Mouse (Mus musculus): ENCODE data around the gene Kat2b.
"Not testable (repeated sequence)": the region's sequence is repeated elsewhere in the genome, so short reads cannot be mapped to it uniquely, and the experiment has no call there.

Gene Kat2b

GRCm38 (mm10) chr17:53566161-53566918, at the start of gene Kat2b:
TSS of gene Kat2b (plus strand) at chr17:53566861.
- POLR2A ChIA-PET = interaction anchor here (0.6 to 18.5 kb wide), 26 partner anchors 6 to 1727 kb away, joined by 3 to 575 read pairs (median 5); partner anchors contain the start of gene Sgo1 (in 1 of the 4)
- CTCF ChIA-PET = no interaction called here

DNA sequence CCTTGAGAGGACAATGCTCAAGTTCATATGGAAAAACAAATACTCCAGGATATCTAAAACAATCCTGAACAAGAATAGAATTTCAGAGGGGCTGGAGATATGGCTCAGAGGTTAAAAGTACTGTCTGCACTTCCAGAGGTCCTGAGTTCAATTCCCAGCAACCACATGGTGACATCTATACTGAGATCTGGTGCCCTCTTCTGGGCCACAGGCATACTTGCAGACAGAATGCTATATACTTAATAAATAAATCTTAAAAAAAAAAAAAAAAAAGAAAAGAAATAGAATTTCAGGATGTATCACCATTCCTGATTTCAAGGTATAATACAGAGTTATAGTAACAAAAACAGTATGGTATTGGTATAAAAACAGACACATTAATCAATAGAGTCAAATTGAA, 47.3 kb upstream of the Kat2b start:
- ChIA-PET CTCF (no interaction called here), POLR2A (no interaction called here)

DNA sequence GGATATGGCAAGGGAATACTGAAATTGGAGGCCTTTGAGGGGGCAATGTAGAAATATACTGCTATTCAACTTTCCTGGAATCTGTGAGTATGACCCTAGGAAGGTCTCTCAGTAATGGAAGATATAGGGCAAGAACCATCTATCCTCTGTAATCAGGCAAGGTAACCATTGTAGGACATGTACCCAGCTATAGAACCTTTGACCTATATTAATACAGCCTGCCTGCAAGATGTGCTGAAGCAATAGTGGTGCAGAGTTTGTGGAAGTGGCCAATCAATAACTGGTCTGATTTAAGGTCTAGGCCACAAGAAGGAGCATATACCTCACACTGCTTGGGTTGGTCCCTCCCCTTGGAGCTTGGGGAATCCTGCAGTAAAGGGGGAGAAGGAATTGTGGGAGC, 46.2 kb upstream of the Kat2b start:
- ChIA-PET POLR2A (no interaction called here), CTCF (interaction anchor here in 1 of 4 experiments (1.2 kb wide), 1 partner anchor 118 kb away, joined by 3 read pairs; no protein-coding TSS in a partner anchor)

DNA sequence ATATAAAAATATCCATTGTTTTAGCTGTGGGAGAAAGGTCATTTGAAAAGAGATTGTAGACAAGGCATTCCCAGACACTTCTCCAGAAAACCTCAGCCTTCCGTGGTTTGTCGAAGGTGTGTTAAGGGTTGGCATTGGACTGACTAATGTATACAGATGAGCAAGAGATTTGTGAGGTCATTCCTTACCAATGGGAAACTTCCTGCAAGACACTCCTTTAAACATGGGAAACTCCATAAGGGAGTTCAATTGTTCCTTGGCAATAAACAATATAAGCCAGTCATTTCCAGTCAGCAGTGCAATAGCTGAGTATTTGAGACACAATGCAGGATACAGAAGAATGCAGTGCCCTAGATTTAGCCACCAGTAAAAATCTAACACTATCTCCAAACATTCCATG, 38.6 kb upstream of the Kat2b start:
- ChIA-PET POLR2A (interaction anchor here in 2 of 4 experiments (0.8 to 1.6 kb wide), 2 partner anchors 40 to 145 kb away, joined by 3 to 5 read pairs; no protein-coding TSS in a partner anchor), CTCF (no interaction called here)

- ChIA-PET POLR2A (interaction anchor here in 2 of 4 experiments (1.2 to 3.9 kb wide), 7 partner anchors 12 to 64 kb away, joined by 3 to 18 read pairs (median 4); no protein-coding TSS in a partner anchor), CTCF (interaction anchor here in 2 of 4 experiments (1.8 to 2.1 kb wide), 2 partner anchors 302 kb away, joined by 4 to 10 read pairs; no protein-coding TSS in a partner anchor)
These were observed 35.5 kb upstream of the Kat2b start for GRCm38 (mm10) chr17:53531160-53531559.

GRCm38 (mm10) chr17:53532425-53532824, 34.2 kb upstream of the Kat2b start:
- POLR2A ChIA-PET = interaction anchor here in 1 of 4 experiments (1.9 to 3.9 kb wide), 2 partner anchors 30 to 65 kb away, joined by 4 to 18 read pairs; no protein-coding TSS in a partner anchor
- CTCF ChIA-PET = interaction anchor here in 1 of 4 experiments (0.6 kb wide), 1 partner anchor 11 kb away, joined by 3 read pairs; no protein-coding TSS in a partner anchor

DNA sequence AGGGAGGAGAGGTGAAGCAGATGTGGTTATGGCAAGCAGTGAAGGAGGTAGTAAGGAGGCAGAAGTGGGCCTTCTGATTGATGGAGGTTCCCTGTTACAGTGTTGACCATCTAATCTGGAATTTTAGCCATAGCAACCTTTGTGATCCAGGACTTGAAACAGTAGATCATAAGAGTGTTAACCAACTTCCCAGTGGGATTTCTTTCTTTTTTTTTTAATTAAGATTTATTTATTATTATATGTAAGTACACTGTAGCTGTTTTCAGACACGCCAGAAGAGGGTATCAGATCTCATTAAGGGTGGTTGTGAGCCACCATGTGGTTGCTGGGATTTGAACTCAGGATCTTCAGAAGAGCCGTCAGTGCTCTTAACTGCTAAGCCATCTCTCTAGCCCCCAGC, 27.3 kb upstream of the Kat2b start, which contains the start of gene Pp2d1:
TSS of gene Pp2d1 (minus strand) at position 101 of the 400 bp plus-strand sequence.
- POLR2A ChIA-PET, CTCF ChIA-PET: not testable (repeated sequence)

DNA sequence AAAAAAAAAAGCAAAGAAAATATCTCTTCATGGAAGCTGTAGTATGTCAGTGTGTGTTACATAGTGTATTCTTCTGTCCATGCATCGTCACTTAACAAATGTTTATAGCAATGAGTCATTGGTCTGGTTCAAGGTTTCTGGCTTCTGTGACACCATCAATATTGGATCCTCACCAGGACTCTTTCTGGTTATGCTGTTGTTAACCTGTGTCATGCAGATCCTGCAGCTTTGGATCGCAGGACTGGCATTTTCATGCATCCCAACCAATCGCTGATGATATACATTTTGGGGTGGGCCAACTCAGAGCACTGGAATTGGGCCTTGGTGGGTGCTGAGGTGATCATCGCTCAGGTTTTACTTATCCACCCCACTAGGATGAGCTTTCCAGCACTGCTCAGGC, 24.1 kb upstream of the Kat2b start:
- ChIA-PET CTCF (interaction anchor here in 2 of 4 experiments (0.6 to 1.9 kb wide), 3 partner anchors 12 to 156 kb away, joined by 3 to 7 read pairs (median 3); no protein-coding TSS in a partner anchor), POLR2A (interaction anchor here in 3 of 4 experiments (0.6 to 3.1 kb wide), 19 partner anchors 9 to 147 kb away, joined by 3 to 21 read pairs (median 6); partner anchors contain the start of genes Rab5a (in 1 of the 3) and Sgo1 (in 1 of the 3))

DNA sequence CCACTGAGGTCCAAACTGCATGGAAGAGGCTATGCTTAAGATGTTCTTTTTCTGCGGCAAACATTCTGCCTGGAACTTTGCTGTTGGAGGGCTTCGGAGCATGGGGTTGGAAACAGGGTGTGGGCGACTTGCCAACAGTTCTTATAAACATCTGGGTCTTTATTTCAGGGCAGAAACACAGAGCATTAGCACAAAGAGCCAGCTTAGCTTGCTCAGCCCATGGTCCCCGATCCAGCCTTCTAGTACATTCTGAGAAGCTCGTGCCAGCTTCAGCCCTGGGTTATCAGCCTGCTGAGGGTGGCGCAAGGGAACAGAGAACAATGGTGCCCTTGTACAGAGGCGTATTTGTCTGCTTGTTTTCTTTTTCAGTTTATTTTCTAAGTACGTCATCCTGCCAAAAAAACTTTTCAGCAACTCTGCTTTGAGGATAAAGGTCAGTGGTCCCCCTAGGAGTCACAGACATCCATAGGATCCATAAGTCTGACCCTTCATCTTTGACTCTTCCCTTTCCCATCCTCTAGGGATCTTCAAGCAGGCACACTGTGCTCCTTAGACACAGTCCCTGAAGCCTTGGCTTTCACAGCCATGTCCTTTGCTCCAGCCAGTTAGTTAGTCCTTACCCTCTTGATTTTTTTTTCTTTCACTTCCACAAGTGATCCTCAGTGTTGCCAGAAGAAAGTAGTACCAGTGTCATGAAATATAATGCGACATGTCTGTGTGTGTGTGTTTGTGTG, 22.9 kb upstream of the Kat2b start:
- ChIA-PET CTCF (interaction anchor here in 1 of 4 experiments (0.6 kb wide), 1 partner anchor 12 kb away, joined by 3 read pairs; no protein-coding TSS in a partner anchor), POLR2A (interaction anchor here in 3 of 4 experiments (0.9 to 3.1 kb wide), 20 partner anchors 8 to 145 kb away, joined by 3 to 21 read pairs (median 6); partner anchors contain the start of genes Kat2b (in 1 of the 3), Rab5a (in 1 of the 3) and Sgo1 (in 1 of the 3))

DNA sequence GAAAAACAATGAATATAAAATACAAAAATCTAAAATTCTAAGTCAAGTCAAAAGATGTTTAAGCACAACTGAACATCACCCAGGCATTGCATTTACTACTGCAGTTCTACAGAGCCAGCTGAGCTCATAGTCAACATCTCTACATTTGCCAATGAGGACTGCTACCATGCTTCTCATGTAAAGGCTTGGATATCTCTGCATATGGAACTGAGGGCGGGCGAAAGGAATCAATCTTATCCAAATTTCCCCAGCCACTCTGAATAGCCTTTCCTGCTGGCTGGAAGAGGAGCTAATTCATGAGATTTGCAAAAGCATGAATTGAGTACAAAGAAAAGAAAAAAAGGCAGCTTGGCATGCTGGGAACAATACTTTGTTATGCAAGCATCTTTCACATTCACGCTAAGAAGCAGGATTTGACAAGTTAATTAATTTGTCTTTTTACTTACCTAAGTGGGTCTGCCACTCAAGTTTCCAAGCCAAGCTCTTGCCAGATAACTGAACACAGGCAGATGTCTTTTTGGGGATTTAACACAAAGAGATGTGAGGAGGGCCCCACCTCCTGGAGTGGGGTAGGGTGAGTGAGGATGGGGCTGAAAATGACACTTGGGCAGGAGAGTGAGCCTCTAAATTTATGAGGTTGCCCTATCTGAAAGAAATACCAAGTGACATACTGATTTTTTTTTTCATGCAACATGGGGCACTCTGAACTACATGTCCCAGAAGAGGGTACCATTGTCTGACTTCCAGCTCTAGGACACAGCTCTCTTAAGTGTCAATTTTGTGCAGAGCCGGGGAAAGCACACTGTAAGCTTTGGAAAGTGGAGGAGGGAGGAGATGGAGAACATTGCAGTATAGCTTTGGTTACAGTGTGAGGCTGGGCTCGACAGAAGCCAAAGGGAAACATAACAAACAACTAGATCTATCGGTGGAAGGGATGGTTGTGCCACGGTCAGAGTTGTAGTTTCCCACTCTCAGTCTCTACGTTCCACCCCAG, 15.1 kb upstream of the Kat2b start:
- ChIA-PET CTCF (interaction anchor here in 1 of 4 experiments (0.6 kb wide), 1 partner anchor 38 kb away, joined by 3 read pairs; no protein-coding TSS in a partner anchor), POLR2A (interaction anchor here (0.6 to 3.4 kb wide), 20 partner anchors 8 to 158 kb away, joined by 3 to 14 read pairs (median 4); no protein-coding TSS in a partner anchor)

DNA sequence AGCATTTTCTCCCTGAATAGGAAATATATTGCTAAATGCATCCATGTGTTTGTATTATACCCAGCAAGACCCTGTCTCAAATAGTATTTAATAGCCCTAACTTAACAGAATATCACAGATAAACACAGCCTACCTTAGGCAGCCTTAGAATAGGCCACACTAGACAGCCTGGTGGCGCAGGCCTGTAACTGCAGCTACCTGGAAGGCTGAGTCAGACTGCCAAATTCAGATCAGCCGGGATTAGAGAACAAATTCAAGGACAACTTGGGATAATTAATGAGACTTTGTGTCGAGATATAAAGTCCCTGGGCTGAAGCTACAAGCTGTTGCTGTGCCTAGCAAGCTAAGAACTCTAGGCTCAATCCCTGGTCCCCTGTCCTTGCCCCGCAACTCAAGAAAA, 12.6 kb upstream of the Kat2b start:
- CTCF ChIA-PET = interaction anchor here in 3 of 4 experiments (0.5 to 1.0 kb wide), 5 partner anchors 12 to 1720 kb away, joined by 4 to 7 read pairs (median 7); no protein-coding TSS in a partner anchor
- POLR2A ChIA-PET = interaction anchor here in 3 of 4 experiments (0.6 to 3.6 kb wide), 19 partner anchors 8 to 135 kb away, joined by 3 to 22 read pairs (median 5); partner anchors contain the start of gene Sgo1 (in 1 of the 3)

GRCm38 (mm10) chr17:53554813-53555212, 11.8 kb upstream of the Kat2b start:
- POLR2A ChIA-PET = interaction anchor here in 3 of 4 experiments (0.8 to 3.6 kb wide), 16 partner anchors 8 to 134 kb away, joined by 3 to 22 read pairs (median 5); partner anchors contain the start of gene Sgo1 (in 1 of the 3)
- CTCF ChIA-PET = no interaction called here

GRCm38 (mm10) chr17:53557443-53557842, 9.2 kb upstream of the Kat2b start:
- ChIA-PET CTCF (interaction anchor here in 1 of 4 experiments (0.7 kb wide), 1 partner anchor 23 kb away, joined by 4 read pairs; no protein-coding TSS in a partner anchor), POLR2A (interaction anchor here in 3 of 4 experiments (0.5 to 18.5 kb wide), 12 partner anchors 8 to 98 kb away, joined by 3 to 575 read pairs (median 4); no protein-coding TSS in a partner anchor)

DNA sequence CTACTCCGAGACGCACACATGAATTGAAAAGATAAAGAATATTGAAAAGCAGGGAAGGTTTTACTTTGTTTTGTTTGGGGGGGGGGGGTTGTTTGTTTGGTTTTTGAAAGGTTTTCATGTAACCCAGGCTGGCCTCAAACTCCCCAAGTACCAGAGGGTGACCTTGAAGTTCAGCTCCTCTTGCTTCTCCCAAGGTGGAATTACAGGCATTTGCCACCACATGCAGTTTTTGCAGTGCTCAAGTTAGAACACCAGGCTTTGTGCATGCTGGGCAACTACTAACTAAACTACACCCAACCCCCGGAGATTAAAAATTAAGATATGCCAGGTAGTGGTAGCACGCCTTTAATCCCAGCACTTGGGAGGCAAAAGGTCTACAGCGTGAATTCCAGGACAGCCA, 7.0 kb upstream of the Kat2b start:
- ChIA-PET CTCF (interaction anchor here in 1 of 4 experiments (0.8 kb wide), 1 partner anchor 29 kb away, joined by 4 read pairs; no protein-coding TSS in a partner anchor), POLR2A (interaction anchor here (0.5 to 18.5 kb wide), 37 partner anchors 9 to 948 kb away, joined by 3 to 575 read pairs (median 6); partner anchors contain the start of gene Sgo1 (in 2 of the 4))

DNA sequence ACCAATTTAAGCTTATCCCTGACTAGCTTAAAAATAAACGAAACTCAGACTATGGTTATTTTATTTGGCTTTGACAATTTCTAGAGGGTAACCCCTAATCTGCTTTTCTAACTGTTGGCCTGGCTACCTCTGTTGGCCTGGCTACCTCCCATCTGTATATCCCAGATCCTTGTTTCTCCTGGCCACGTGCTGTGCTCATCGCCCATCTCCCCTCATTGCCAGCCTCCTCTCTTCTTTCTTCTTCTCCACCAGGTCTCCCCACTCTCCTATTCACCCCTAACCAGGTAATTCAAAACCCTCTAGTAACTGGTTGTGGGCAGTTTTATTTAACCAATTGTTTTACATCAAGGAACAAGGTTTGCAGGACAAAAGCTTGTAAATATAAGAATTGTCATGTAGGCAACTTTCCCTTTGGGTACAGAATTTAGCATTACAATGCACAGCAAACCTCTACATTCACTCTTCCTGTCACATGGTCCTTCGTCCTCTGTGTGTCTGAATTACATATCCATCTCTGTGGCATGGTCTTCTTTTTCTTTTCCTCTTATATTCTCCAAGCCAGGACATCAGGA, 5.1 kb upstream of the Kat2b start:
- ChIA-PET POLR2A (interaction anchor here (0.6 to 18.5 kb wide), 64 partner anchors 9 to 128 kb away, joined by 3 to 575 read pairs (median 5); partner anchors contain the start of genes Sgo1 (in 3 of the 4) and Rab5a (in 1 of the 4)), CTCF (interaction anchor here in 2 of 4 experiments (0.6 to 0.7 kb wide), 3 partner anchors 24 to 447 kb away, joined by 3 to 7 read pairs (median 3); no protein-coding TSS in a partner anchor)

DNA sequence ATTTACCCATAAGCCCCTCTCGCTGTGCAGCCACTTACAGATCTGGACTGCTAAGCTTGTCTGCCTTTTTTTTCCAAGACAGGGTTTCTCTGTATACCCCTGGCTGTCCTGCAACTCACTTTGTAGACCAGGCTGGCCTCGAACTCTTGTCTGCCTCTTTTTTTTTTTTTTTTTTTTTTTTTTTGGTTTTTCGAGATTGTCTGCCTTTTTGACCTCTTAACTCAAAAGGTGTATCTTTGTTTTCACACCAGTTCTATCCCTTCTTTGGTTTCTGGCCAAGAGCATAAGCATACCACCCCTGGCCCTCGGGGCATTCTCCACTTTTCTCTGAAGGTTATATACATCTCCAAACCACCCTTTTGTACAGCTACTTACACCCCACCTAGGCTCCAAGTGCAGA, 1.8 kb upstream of the Kat2b start:
- ChIA-PET POLR2A (interaction anchor here (0.5 to 18.5 kb wide), 25 partner anchors 7 to 354 kb away, joined by 3 to 575 read pairs (median 5); partner anchors contain the start of gene Sgo1 (in 1 of the 4)), CTCF (interaction anchor here in 1 of 4 experiments (0.6 kb wide), 1 partner anchor 15 kb away, joined by 3 read pairs; no protein-coding TSS in a partner anchor)

All from embryonic stem cell, embryonic (primary cell).